Mouse (Mus musculus): Measurements from ENCODE around the gene Lrrc18. TPM values are rescaled to one million over a fixed set of nuclear protein-coding genes. Genes with fewer than 3 reads are reported as not detected.

Gene Lrrc18
- polyA plus RNA-seq, 1 experiment from 2014 or later, result 0.47 TPM

Other genes with a start within 250 kb of the Lrrc18 start
- 0.25 and 0.56 TPM in 2 replicates for gene Tmem273, start 205.4 kb upstream of the Lrrc18 start, polyA plus RNA-seq (2016; fragmentation: Nextera tagmentation; extraction: Ambion mirVana)
- gene Fam170b, start 157.4 kb upstream of the Lrrc18 start, polyA plus RNA-seq (2016; fragmentation: Nextera tagmentation; extraction: Ambion mirVana), result not detected in 2 replicates
- gene Vstm4, start 134.6 kb upstream of the Lrrc18 start, polyA plus RNA-seq (2016; fragmentation: Nextera tagmentation; extraction: Ambion mirVana), result 2.7 and 3.6 TPM in 2 replicates
- 0.41 and 0.42 TPM in 2 replicates for gene Wdfy4, start 194.1 kb downstream of the Lrrc18 start, polyA plus RNA-seq (2016; fragmentation: Nextera tagmentation; extraction: Ambion mirVana)
- gene Arhgap22, start 222.6 kb downstream of the Lrrc18 start, polyA plus RNA-seq (2016; fragmentation: Nextera tagmentation; extraction: Ambion mirVana), result 2.0 and 2.1 TPM in 2 replicates

Measured in midbrain, embryonic 10.5 days (tissue).